Mouse (Mus musculus) lung, embryonic 14.5 days (tissue): ENCODE results near the gene Fbxo11. TPM values are rescaled to one million over a fixed set of nuclear protein-coding genes. Genes with fewer than 3 reads are reported as not detected.

ENCODE experiments used
- ATAC-seq: fragments of 200-750 bp; cut with Nextera tagmentation; 2 replicates; pipeline ENCODE4 v1.8.0; 2017; ENCODE audit warnings: mild to moderate bottlenecking, moderate TSS enrichment, moderate library complexity; ENCODE audit not compliant: insufficient read depth
- DNase-seq: peaks from one replicate; pipeline ENCODE4 v3.0.0-alpha.2; 2015
- H3K27ac ChIP-seq: fragments of 300-500 bp; sonication (generic); 2 replicates; pipeline ENCODE4 v1.5.1; 2014; ENCODE audit warnings: low read depth, mild to moderate bottlenecking, moderate library complexity
- H3K27me3 ChIP-seq: fragments of 300-500 bp; sonication (generic); 2 replicates; pipeline ENCODE4 v1.6.1; 2014; ENCODE audit warnings: low read length, control low read depth; ENCODE audit not compliant: insufficient read depth
- H3K36me3 ChIP-seq: fragments of 300-500 bp; sonication (generic); 2 replicates; pipeline ENCODE4 v1.6.1; 2014; ENCODE audit warnings: control low read depth; ENCODE audit not compliant: insufficient read depth
- H3K4me1 ChIP-seq: fragments of 300-500 bp; sonication (generic); 2 replicates; pipeline ENCODE4 v1.6.1; 2014; ENCODE audit warnings: antibody characterized with exemption, control low read depth; ENCODE audit not compliant: insufficient read depth
- H3K4me2 ChIP-seq: fragments of 300-500 bp; sonication (generic); 2 replicates; pipeline ENCODE4 v1.6.1; 2014; ENCODE audit warnings: mild to moderate bottlenecking
- H3K4me3 ChIP-seq: fragments of 300-500 bp; sonication (generic); 2 replicates; pipeline ENCODE4 v1.5.1; 2014; ENCODE audit warnings: low read depth, low read length
- H3K9ac ChIP-seq: fragments of 300-500 bp; sonication (generic); 2 replicates; pipeline ENCODE4 v1.6.1; 2014
- H3K9me3 ChIP-seq: fragments of 300-500 bp; sonication (generic); 2 replicates; pipeline ENCODE4 v1.6.1; 2016; ENCODE audit warnings: low read depth, low read length, control low read depth
- CTCF ChIP-seq: IDR thresholded peaks from 2 replicates; pipeline ENCODE4 v1.5.1; 2016; ENCODE audit warnings: antibody characterized with exemption, low read depth
- WGBS: fragments of 180-500 bp; shearing (Covaris S2); extraction: QIAGEN DNeasy Blood & Tissue Kit; methylation state at CpG from one replicate; pipeline ENCODE4 v1.1.7; 2014; 5-methylcytosine and 5-hydroxymethylcytosine counted together
- polyA plus RNA-seq: library from polyadenylated mRNA; unstranded; fragments of >200 nt; fragmentation: Nextera tagmentation; extraction: Ambion mirVana; gene quantifications from 2 replicates; pipeline ENCODE4 v1.2.1, GENCODE M21; 2014

Fbxo11 gene
- polyA plus RNA-seq, 1 experiment from 2014 or later: 27.1 TPM

- ATAC-seq (no peak), DNase-seq (no peak)
- TF ChIP-seq CTCF: no peak
- no peaks in the 10 kb centered on the region for H3K4me1 ChIP-seq
- no peak overlapping the region for H3K4me3 ChIP-seq
- 81% methylated on average over 10 of the region's 10 CpGs for WGBS
- no peaks in the 10 kb centered on the region for H3K9me3 ChIP-seq
- no peak overlapping the region for H3K27ac ChIP-seq
- no peaks in the 10 kb centered on the region for H3K27me3 ChIP-seq
- H3K36me3 ChIP-seq: no peaks in the 10 kb centered on the region
- H3K9ac ChIP-seq: no peak overlapping the region
- no peak overlapping the region for H3K4me2 ChIP-seq
Observed at GRCm38 (mm10) chr17:88093798-88094197, 28.7 kb upstream of the Fbxo11 start.

GRCm38 (mm10) chr17:88085976-88086375 lies 20.9 kb upstream of the Fbxo11 start:
- no peak overlapping the region for H3K9ac ChIP-seq
- H3K27me3 ChIP-seq: no peaks in the 10 kb centered on the region
- no peak overlapping the region for H3K4me3 ChIP-seq
- no peaks in the 10 kb centered on the region for H3K4me1 ChIP-seq
- no peaks in the 10 kb centered on the region for H3K9me3 ChIP-seq
- H3K27ac ChIP-seq: no peak overlapping the region
- TF ChIP-seq CTCF: no peak; the same call in 1 of the 2 replicates
- 88% methylated on average over 11 of the region's 11 CpGs for WGBS
- DNase-seq (no peak), ATAC-seq (no peak)
- no peak overlapping the region for H3K4me2 ChIP-seq
- no peaks in the 10 kb centered on the region for H3K36me3 ChIP-seq

- no peak for TF ChIP-seq CTCF
- Histone ChIP-seq H3K9me3 (no peaks in the 10 kb centered on the region), H3K27me3 (no peaks in the 10 kb centered on the region), H3K9ac (no peak overlapping the region), H3K4me1 (no peaks in the 10 kb centered on the region), H3K4me3 (no peak overlapping the region), H3K4me2 (no peak overlapping the region), H3K36me3 (no peaks in the 10 kb centered on the region), H3K27ac (no peak overlapping the region)
- WGBS: 80% methylated on average over 6 of the region's 6 CpGs
- ATAC-seq: no peak
- DNase-seq: no peak
Observed at GRCm38 (mm10) chr17:88081446-88081845, 16.4 kb upstream of the Fbxo11 start.

- TF ChIP-seq CTCF: no peak
- H3K27ac ChIP-seq: no peak overlapping the region
Observed at GRCm38 (mm10) chr17:88079771-88080170, 14.7 kb upstream of the Fbxo11 start.

GRCm38 (mm10) chr17:88072047-88072446 lies 7.0 kb upstream of the Fbxo11 start:
- H3K9me3 ChIP-seq: no peaks in the 10 kb centered on the region
- ATAC-seq (no peak), DNase-seq (no peak)
- no peak overlapping the region for H3K9ac ChIP-seq
- no peaks in the 10 kb centered on the region for H3K36me3 ChIP-seq
- no peak for TF ChIP-seq CTCF
- H3K4me3 ChIP-seq: no peak overlapping the region
- no peaks in the 10 kb centered on the region for H3K27me3 ChIP-seq
- H3K4me1 ChIP-seq: no peaks in the 10 kb centered on the region
- H3K27ac ChIP-seq: no peak overlapping the region
- WGBS: 67% methylated on average over 7 of the region's 7 CpGs
- no peak overlapping the region for H3K4me2 ChIP-seq

More at GRCm38 (mm10) chr17:88079771-88080170, 14.7 kb upstream of the Fbxo11 start:
- no peaks in the 10 kb centered on the region for H3K4me1 ChIP-seq
- H3K4me2 ChIP-seq: no peak overlapping the region
- H3K9ac ChIP-seq: no peak overlapping the region
- ATAC-seq (no peak), DNase-seq (no peak)
- H3K36me3 ChIP-seq: no peaks in the 10 kb centered on the region
- H3K9me3 ChIP-seq: no peaks in the 10 kb centered on the region
- H3K27me3 ChIP-seq: no peaks in the 10 kb centered on the region
- H3K4me3 ChIP-seq: no peak overlapping the region
- WGBS: 83% methylated on average over 8 of the region's 8 CpGs

- H3K9ac ChIP-seq: no peak overlapping the region
- no peaks in the 10 kb centered on the region for H3K4me1 ChIP-seq
- no peaks in the 10 kb centered on the region for H3K36me3 ChIP-seq
- ATAC-seq: no peak
- H3K4me2 ChIP-seq: no peak overlapping the region
- H3K27ac ChIP-seq: no peak overlapping the region
- TF ChIP-seq CTCF: no peak
- no peaks in the 10 kb centered on the region for H3K27me3 ChIP-seq
- 94% methylated on average over 7 of the region's 7 CpGs for WGBS
- no peak overlapping the region for H3K4me3 ChIP-seq
- DNase-seq: no peak
- no peaks in the 10 kb centered on the region for H3K9me3 ChIP-seq
Observed at GRCm38 (mm10) chr17:88068024-88068719, 3.1 kb upstream of the Fbxo11 start.

GRCm38 (mm10) chr17:88067202-88067901 lies 2.3 kb upstream of the Fbxo11 start:
- no peak for DNase-seq
- Histone ChIP-seq H3K4me2 (peak overlapping the region; percentile 71), H3K27me3 (no peaks in the 10 kb centered on the region), H3K9ac (peak overlapping the region; percentile 49; the same call in 1 of the 2 replicates), H3K4me3 (peak overlapping the region; percentile 98), H3K4me1 (peaks cover 3% of the 10 kb centered on the region; the same call in 1 of the 2 replicates), H3K36me3 (no peaks in the 10 kb centered on the region), H3K9me3 (no peaks in the 10 kb centered on the region), H3K27ac (no peak overlapping the region; the same call in 1 of the 2 replicates)
- 75% methylated on average over 4 of the region's 4 CpGs for WGBS
- no peak for ATAC-seq
- TF ChIP-seq CTCF: peak; percentile 10; the same call in 1 of the 2 replicates
